Mouse (Mus musculus) lung, adult 2 months (tissue): Measurements from ENCODE around the gene Trit1.

Experiments
- CTCF ChIP-seq: fragments of 200-500 bp; IDR thresholded peaks from 2 replicates; pipeline ENCODE4 v1.5.1; 2011; ENCODE audit warnings: mild to moderate bottlenecking, low read length, control low read depth; ENCODE audit not compliant: insufficient read depth
- POLR2A ChIP-seq: fragments of 200-500 bp; IDR thresholded peaks from 2 replicates; pipeline ENCODE4 v1.6.1; 2011; ENCODE audit warnings: low read depth, mild to moderate bottlenecking, control low read depth, low read length, borderline replicate concordance; ENCODE audit errors: extremely low read depth

DNA sequence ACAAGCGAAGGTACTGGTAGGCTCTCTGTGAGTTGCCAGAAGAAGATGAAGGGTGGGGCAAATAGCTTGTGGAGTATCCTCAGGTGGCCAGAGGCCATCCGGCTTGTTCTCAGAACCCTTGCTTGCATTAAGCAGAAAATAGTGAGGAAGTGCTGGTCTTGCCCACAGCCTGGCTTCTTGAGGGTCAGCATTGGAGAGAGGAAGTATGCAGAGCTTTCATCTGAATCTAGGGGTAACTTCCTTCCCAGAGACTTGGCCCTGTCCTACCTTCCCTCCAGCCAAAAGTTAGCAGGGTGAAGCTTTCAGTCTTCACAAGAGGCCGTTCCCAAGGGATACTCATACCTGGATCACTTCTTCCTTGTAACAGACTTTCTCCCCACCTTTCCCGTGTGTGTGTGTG, 44.8 kb upstream of the Trit1 start:
- TF ChIP-seq CTCF: no peak
- no peak for TF ChIP-seq POLR2A
